Mouse (Mus musculus) thymus, adult 2 months (tissue): Measurements from ENCODE around the gene Hist1h4a. TPM values are rescaled to one million over a fixed set of nuclear protein-coding genes. Genes with fewer than 3 reads are reported as not detected.
A peak's percentile ranks its signal among the peaks of the same experiment; 100 is the strongest.
"Not testable (repeated sequence)": the region's sequence is repeated elsewhere in the genome, so short reads cannot be mapped to it uniquely, and the experiment has no call there.

Experiments
- DNase-seq: peaks from one replicate; pipeline ENCODE4 v3.0.0; 2021
- H3K27ac ChIP-seq: fragments of 200-500 bp; 2 replicates; pipeline ENCODE4 v1.5.1; 2012; ENCODE audit warnings: low read length, control low read depth; ENCODE audit not compliant: control insufficient read depth, insufficient read depth
- H3K27me3 ChIP-seq: fragments of 200-500 bp; 2 replicates; pipeline ENCODE4 v1.6.1; 2012; ENCODE audit warnings: mild to moderate bottlenecking, low read length, moderate library complexity, mixed read lengths; ENCODE audit not compliant: control insufficient read depth, insufficient read depth
- H3K36me3 ChIP-seq: fragments of 200-500 bp; 2 replicates; pipeline ENCODE4 v1.6.1; 2012; ENCODE audit warnings: mild to moderate bottlenecking, low read length, moderate library complexity; ENCODE audit not compliant: control insufficient read depth, insufficient read depth
- H3K4me1 ChIP-seq: fragments of 200-500 bp; replicated peaks from 2 replicates; pipeline ENCODE4 v1.6.1; 2012; ENCODE audit warnings: low read length; ENCODE audit not compliant: control insufficient read depth, insufficient read depth
- H3K4me3 ChIP-seq: fragments of 200-500 bp; 2 replicates; pipeline ENCODE4 v1.5.1; 2012; ENCODE audit warnings: mild to moderate bottlenecking, low read length, control low read depth, moderate library complexity; ENCODE audit not compliant: control insufficient read depth, insufficient read depth
- CTCF ChIP-seq: fragments of 200-500 bp; IDR thresholded peaks from 2 replicates; pipeline ENCODE4 v1.5.1; 2012; ENCODE audit warnings: mild to moderate bottlenecking, control low read depth, low read length, moderate library complexity, borderline replicate concordance; ENCODE audit not compliant: control insufficient read depth, poor library complexity, insufficient read depth; ENCODE audit errors: extremely low read depth
- POLR2A ChIP-seq: fragments of 200-500 bp; IDR thresholded peaks from 2 replicates; pipeline ENCODE4 v1.6.1; 2012; ENCODE audit warnings: mild to moderate bottlenecking, low read length, control low read depth, moderate library complexity; ENCODE audit not compliant: control insufficient read depth, poor library complexity, insufficient read depth; ENCODE audit errors: extremely low read depth
- WGBS: fragments of 180-500 bp; shearing (Covaris S2); methylation state at CpG from one replicate; pipeline ENCODE4 v1.1.7; 2018; 5-methylcytosine and 5-hydroxymethylcytosine counted together
- polyA plus RNA-seq: library from polyadenylated mRNA; depleted of rRNA; stranded (reverse); fragments of >200 nt; gene quantifications from 2 replicates; pipeline ENCODE4 v1.2.3, GENCODE M21; 2012

Gene Hist1h4a
- polyA plus RNA-seq, 1 experiment = 295 TPM

- H3K27me3 ChIP-seq = no peaks in the 10 kb centered on the region
- TF ChIP-seq POLR2A (no peak), CTCF (no peak)
- H3K4me1 ChIP-seq = peaks cover 4% of the 10 kb centered on the region
- no peaks in the 10 kb centered on the region for H3K36me3 ChIP-seq
- WGBS = 6% methylated on average over 11 of the region's 13 CpGs
- H3K4me3 ChIP-seq = peak overlapping the region; percentile 15
- no peak for DNase-seq
- peak overlapping the region; percentile 63 for H3K27ac ChIP-seq
Measured at GRCm38 (mm10) chr13:23747081-23747891, 13.7 kb downstream of the Hist1h4a start.

GRCm38 (mm10) chr13:23746201-23747080, 14.6 kb downstream of the Hist1h4a start, which contains the start of gene Hist1h2bb:
Gene Hist1h2bb (plus strand): TSS chr13:23746734.
- H3K4me1 ChIP-seq, H3K27me3 ChIP-seq, H3K36me3 ChIP-seq: not testable (repeated sequence)
- DNase-seq = peak; percentile 72
- WGBS = under 1% methylated on average over 42 of the region's 58 CpGs
- Histone ChIP-seq H3K27ac (peak within 1 kb of the TSS; percentile 95), H3K4me3 (peak within 1 kb of the TSS; percentile 60)
- TF ChIP-seq POLR2A = peak; percentile 45; the same call in 1 of the 2 replicates
- TF ChIP-seq CTCF = peak; percentile 64; the same call in 1 of the 2 replicates

- Histone ChIP-seq H3K4me1 (peaks cover 4% of the 10 kb centered on the region), H3K27ac (peak within 1 kb of the TSS; percentile 95), H3K4me3 (peak within 1 kb of the TSS; percentile 60), H3K27me3 (no peaks in the 10 kb centered on the region), H3K36me3 (no peaks in the 10 kb centered on the region)
- DNase-seq = peak; percentile 87
- TF ChIP-seq POLR2A (peak; percentile 43; the same call in 1 of the 2 replicates), CTCF (no peak)
- WGBS = under 1% methylated on average over 25 of the region's 28 CpGs
Measured at GRCm38 (mm10) chr13:23745381-23746161, 15.5 kb downstream of the Hist1h4a start, which contains the start of gene Hist1h3c. Gene Hist1h3c (minus strand): TSS chr13:23745602.

GRCm38 (mm10) chr13:23744421-23745380, 16.3 kb downstream of the Hist1h4a start:
- WGBS = 5% methylated on average over 22 of the region's 36 CpGs
- Histone ChIP-seq H3K36me3 (no peaks in the 10 kb centered on the region), H3K4me3 (peak overlapping the region; percentile 54), H3K27ac (peak overlapping the region; percentile 85), H3K4me1 (peaks cover 4% of the 10 kb centered on the region), H3K27me3 (no peaks in the 10 kb centered on the region)
- no peak for TF ChIP-seq CTCF
- no peak for TF ChIP-seq POLR2A
- no peak for DNase-seq

GRCm38 (mm10) chr13:23743963-23744362, 17.1 kb downstream of the Hist1h4a start:
- TF ChIP-seq CTCF (no peak), POLR2A (no peak)
- no peaks in the 10 kb centered on the region for H3K36me3 ChIP-seq
- no peaks in the 10 kb centered on the region for H3K27me3 ChIP-seq
- peaks cover 4% of the 10 kb centered on the region for H3K4me1 ChIP-seq
- peak overlapping the region; percentile 29; the same call in 1 of the 2 replicates for H3K27ac ChIP-seq
- no peak overlapping the region for H3K4me3 ChIP-seq
- whole genome bisulfite sequencing = 81% methylated on average over 4 of the region's 4 CpGs
- DNase-seq = no peak
